Mouse (Mus musculus): ENCODE data around the gene Cdk19. TPM values are rescaled to one million over a fixed set of nuclear protein-coding genes. Genes with fewer than 3 reads are reported as not detected.
"Not testable (repeated sequence)": the region's sequence is repeated elsewhere in the genome, so short reads cannot be mapped to it uniquely, and the experiment has no call there.

The Cdk19 gene
- polyA plus RNA-seq, 1 experiment, result not detected

DNA sequence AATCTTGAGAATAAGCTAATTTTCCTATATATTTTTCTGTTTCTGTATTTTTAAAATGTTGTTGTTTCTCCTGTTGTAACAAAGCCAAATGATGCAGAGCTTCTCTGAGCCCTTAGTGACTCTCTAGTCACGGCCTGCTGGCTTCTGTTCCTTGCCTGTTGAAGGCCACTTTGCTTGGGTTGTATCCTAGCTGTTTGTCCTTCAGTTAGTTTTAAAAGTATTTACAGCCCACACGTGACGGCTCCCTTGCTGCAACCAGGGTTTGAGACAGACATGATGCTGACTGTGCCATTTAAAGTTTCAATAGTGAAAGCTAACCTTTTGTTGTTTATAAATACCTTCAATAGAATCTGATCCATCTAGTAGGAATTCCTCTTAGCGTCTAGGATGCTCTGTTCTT is 83.3 kb downstream of the Cdk19 start:
- WGBS, result 33% methylated on average over 4 of the region's 4 CpGs
- Histone ChIP-seq H3K4me3 (ENCODE audit: insufficient read depth, low read depth, low read length) (no peak overlapping the region), H3K4me1 (ENCODE audit: control insufficient read depth, insufficient read depth, low read length) (peaks cover 13% of the 10 kb centered on the region), H3K27ac (ENCODE audit: insufficient read depth, low read depth, low read length) (peak overlapping the region; percentile 24)
- TF ChIP-seq CTCF (IDR thresholded peaks at IDR 0.05; ENCODE audit: insufficient read depth, low read depth, low read length) (no peak), POLR2A (IDR thresholded peaks at IDR 0.05; ENCODE audit: insufficient read depth, low read depth, low read length) (no peak)

DNA sequence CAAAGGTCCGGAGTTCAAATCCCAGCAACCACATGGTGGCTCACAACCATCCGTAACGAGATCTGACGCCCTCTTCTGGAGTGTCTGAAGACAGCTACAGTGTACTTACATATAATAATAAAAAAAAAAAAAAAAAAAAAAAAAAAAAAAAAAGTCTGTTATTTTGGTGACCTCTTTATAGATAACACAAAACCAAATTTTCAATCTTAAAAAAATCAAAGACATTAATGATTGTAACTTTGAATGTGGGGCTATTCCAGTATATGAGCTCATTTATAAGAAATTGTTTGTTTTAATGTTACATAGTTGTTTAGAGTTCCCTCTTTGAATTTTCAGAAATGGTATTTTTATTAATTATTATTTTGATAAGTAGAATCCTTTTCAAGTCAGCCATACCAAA is 85.1 kb downstream of the Cdk19 start:
- H3K4me1 ChIP-seq (ENCODE audit: control insufficient read depth, insufficient read depth, low read length), result peaks cover 13% of the 10 kb centered on the region
- not testable (repeated sequence) for H3K27ac ChIP-seq (ENCODE audit: insufficient read depth, low read depth, low read length); H3K4me3 ChIP-seq (ENCODE audit: insufficient read depth, low read depth, low read length)
- 89% methylated on average over 4 of the region's 4 CpGs for WGBS

DNA sequence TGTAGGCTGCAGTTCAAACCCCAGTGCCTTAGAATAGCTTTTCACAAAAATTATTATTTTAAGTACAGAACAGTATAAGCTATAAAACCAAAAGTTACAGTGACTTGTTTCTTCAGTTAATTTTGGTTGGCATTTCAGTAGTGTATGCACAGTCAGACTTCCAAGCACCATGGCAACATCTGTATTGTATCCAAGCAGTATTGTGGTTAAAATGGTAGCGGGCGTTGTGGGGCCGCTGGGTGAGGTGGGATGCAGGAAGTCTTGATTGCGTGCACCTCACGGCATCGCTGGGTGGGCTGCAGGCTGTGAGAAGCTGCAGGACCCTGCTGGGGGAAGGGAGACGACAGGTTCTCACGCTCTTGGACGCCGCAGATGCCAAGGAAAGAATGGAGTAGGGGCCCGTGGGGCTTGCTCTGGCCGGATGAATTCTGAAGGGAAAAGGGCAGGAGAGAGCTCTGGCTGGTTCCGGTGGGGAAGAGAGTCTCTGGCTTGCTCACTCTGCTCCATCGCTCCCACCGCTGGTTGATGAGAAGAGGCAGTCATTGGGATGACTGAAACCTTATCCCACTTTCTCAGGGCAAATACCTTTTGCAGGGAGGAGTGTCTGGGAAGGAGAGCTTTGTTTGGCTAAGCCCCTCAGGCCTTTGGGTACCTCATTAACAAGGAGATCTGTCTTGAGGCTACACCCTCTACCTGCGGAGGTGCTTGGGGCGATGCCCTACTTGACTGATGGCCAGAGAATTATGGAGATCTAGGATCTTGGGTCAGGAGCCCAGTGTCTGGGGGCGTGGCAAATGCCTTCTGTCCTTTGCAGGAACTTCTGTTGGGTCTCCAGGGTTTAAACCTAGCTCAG is 86.1 kb downstream of the Cdk19 start:
- H3K4me1 ChIP-seq (ENCODE audit: control insufficient read depth, insufficient read depth, low read length), result peaks cover 13% of the 10 kb centered on the region
- 34% methylated on average over 18 of the region's 18 CpGs for WGBS
- H3K27ac ChIP-seq (ENCODE audit: insufficient read depth, low read depth, low read length), result no peak overlapping the region
- H3K4me3 ChIP-seq (ENCODE audit: insufficient read depth, low read depth, low read length), result peak overlapping the region; percentile 21
- TF ChIP-seq CTCF (IDR thresholded peaks at IDR 0.05; ENCODE audit: insufficient read depth, low read depth, low read length), result no peak
- no peak for TF ChIP-seq POLR2A (IDR thresholded peaks at IDR 0.05; ENCODE audit: insufficient read depth, low read depth, low read length)

DNA sequence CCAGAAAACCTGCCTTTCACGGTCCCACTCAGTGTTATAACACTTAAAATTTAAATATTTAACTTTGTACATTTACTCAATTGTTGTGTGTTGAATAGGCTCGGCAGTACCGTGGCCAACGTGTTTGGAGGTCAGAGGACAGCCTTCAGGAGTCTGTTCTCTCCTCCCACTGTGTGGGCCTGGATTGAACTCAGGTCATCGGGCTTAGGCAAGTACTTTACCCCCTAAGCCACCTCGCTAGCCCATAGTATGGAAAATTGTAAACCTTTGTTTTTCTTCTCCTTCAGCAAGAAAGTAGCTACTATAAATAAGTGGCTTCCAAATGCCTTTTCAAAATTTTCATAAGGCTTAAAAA is 86.7 kb downstream of the Cdk19 start:
- TF ChIP-seq POLR2A (IDR thresholded peaks at IDR 0.05; ENCODE audit: insufficient read depth, low read depth, low read length), result no peak
- no peak for TF ChIP-seq CTCF (IDR thresholded peaks at IDR 0.05; ENCODE audit: insufficient read depth, low read depth, low read length)
- WGBS, result 74% methylated on average over 6 of the region's 6 CpGs
- peaks cover 9% of the 10 kb centered on the region for H3K4me1 ChIP-seq (ENCODE audit: control insufficient read depth, insufficient read depth, low read length)
- no peak overlapping the region for H3K27ac ChIP-seq (ENCODE audit: insufficient read depth, low read depth, low read length)
- H3K4me3 ChIP-seq (ENCODE audit: insufficient read depth, low read depth, low read length), result no peak overlapping the region

DNA sequence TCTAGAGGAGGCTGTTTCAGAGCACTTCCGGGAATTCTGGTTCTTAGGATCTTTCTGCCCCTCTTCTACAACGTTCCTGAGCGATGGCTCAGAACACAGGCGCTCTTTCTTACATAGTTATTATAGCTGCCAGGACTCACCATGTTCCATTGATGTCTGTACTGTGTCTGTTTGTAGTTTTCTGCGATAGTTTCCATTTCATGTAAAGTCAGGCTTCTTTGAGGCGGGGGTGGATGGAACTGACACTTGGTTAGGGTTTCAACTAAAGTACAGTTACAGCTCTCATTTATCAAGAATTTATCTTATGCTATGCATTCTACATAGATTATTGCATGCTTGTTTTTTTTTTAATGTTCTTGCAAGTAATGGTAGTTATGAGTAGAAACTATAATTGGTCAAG is 89.3 kb downstream of the Cdk19 start:
- no peak overlapping the region for H3K27ac ChIP-seq (ENCODE audit: insufficient read depth, low read depth, low read length)

DNA sequence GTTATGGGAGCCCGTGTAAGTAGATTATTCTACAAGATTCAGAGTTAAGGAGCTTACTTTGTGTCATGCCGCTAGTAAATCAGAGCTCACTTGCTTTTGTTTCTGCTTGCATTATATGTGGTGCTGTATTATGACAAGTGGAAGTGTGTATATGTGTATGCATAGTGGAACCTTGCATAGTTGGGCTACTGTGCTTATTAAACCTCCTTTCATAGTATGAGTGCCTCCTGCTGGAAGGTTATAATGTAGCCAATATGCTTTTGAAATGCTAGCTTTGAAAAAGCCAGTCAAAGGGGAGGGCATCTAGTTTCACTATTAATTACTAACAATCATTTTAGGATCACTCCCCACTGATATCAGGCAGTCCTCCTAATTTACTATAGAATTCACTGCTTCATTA is 89.7 kb downstream of the Cdk19 start:
- Histone ChIP-seq H3K4me3 (ENCODE audit: insufficient read depth, low read depth, low read length) (no peak overlapping the region), H3K27ac (ENCODE audit: insufficient read depth, low read depth, low read length) (no peak overlapping the region), H3K4me1 (ENCODE audit: control insufficient read depth, insufficient read depth, low read length) (peaks cover 7% of the 10 kb centered on the region)
- no peak for TF ChIP-seq CTCF (IDR thresholded peaks at IDR 0.05; ENCODE audit: insufficient read depth, low read depth, low read length)
- no peak for TF ChIP-seq POLR2A (IDR thresholded peaks at IDR 0.05; ENCODE audit: insufficient read depth, low read depth, low read length)
- WGBS, result 47% methylated on average over 2 of the region's 2 CpGs

More for the DNA sequence above, 89.3 kb downstream of the Cdk19 start:
- WGBS, result 40% methylated on average over 6 of the region's 6 CpGs
- no peak overlapping the region for H3K4me3 ChIP-seq (ENCODE audit: insufficient read depth, low read depth, low read length)
- peaks cover 7% of the 10 kb centered on the region for H3K4me1 ChIP-seq (ENCODE audit: control insufficient read depth, insufficient read depth, low read length)
- TF ChIP-seq CTCF (IDR thresholded peaks at IDR 0.05; ENCODE audit: insufficient read depth, low read depth, low read length) (no peak), POLR2A (IDR thresholded peaks at IDR 0.05; ENCODE audit: insufficient read depth, low read depth, low read length) (no peak)

DNA sequence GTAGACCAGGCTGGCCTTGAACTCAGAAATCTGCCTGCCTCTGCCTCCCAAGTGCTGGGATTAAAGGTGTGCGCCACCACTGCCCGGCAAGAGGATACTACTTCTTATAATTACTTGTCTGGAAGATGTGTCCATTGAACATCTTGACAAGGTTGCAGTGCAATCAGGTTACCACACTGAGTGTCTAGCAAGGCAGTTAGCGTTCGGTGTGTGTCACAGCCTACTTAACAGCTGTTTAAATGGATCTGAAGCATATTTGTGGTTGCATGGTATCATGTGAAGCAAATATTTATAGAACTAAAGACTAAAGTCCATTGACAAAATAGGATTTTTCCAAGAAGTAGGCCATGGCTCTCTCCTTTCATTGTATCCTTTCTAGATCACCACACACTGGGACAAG is 90.8 kb downstream of the Cdk19 start:
- WGBS, result 93% methylated on average over 4 of the region's 4 CpGs

DNA sequence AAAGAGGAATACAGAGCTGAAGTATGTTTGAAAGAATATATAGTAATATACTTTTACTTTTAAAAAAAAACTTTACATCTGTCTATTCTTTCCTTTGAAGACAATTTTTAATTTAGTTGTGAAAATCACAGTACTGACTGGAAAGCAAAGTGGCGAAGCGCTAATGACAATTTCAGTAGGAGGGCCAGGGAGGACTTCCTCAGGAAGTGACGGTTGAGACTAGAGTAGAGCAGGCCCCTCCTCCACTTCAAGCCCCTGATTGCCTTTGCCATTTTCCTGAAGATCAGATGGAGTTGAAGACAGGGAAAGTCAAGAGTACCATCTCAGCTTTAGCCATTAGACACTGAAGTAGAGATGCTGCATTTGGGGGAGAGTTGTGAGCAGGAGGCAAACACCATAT is 92.6 kb downstream of the Cdk19 start:
- TF ChIP-seq POLR2A (IDR thresholded peaks at IDR 0.05; ENCODE audit: insufficient read depth, low read depth, low read length) (no peak), CTCF (IDR thresholded peaks at IDR 0.05; ENCODE audit: insufficient read depth, low read depth, low read length) (no peak)
- Histone ChIP-seq H3K4me3 (ENCODE audit: insufficient read depth, low read depth, low read length) (no peak overlapping the region), H3K27ac (ENCODE audit: insufficient read depth, low read depth, low read length) (no peak overlapping the region), H3K4me1 (ENCODE audit: control insufficient read depth, insufficient read depth, low read length) (no peaks in the 10 kb centered on the region; the same call in 1 of the 2 replicates)
- 89% methylated on average over 3 of the region's 3 CpGs for WGBS

More for the DNA sequence above, 90.8 kb downstream of the Cdk19 start:
- TF ChIP-seq POLR2A (IDR thresholded peaks at IDR 0.05; ENCODE audit: insufficient read depth, low read depth, low read length), result no peak
- Histone ChIP-seq H3K4me3 (ENCODE audit: insufficient read depth, low read depth, low read length) (no peak overlapping the region), H3K4me1 (ENCODE audit: control insufficient read depth, insufficient read depth, low read length) (peaks cover 7% of the 10 kb centered on the region), H3K27ac (ENCODE audit: insufficient read depth, low read depth, low read length) (no peak overlapping the region)

DNA sequence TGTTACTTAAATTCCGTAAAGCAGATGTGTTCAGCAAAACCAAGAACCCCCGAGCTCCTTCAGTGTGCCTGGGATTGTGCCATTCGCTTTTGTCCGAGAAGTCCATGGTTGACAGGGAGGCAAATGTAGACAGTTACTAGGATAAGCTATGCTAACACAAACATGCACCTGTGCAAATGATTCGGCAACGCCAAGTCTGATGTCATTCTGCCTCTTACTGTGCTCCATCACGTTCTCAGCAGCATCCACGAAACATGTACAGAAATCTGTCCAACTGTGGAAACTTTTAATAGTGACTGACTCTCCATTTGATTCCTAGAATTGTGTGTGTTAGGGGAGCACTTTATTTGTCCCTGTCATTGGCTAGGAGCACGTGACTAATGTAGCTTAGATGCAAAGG is 93.0 kb downstream of the Cdk19 start:
- no peak for TF ChIP-seq POLR2A (IDR thresholded peaks at IDR 0.05; ENCODE audit: insufficient read depth, low read depth, low read length)
- TF ChIP-seq CTCF (IDR thresholded peaks at IDR 0.05; ENCODE audit: insufficient read depth, low read depth, low read length), result no peak
- Histone ChIP-seq H3K27ac (ENCODE audit: insufficient read depth, low read depth, low read length) (no peak overlapping the region), H3K4me1 (ENCODE audit: control insufficient read depth, insufficient read depth, low read length) (no peaks in the 10 kb centered on the region; the same call in 1 of the 2 replicates), H3K4me3 (ENCODE audit: insufficient read depth, low read depth, low read length) (no peak overlapping the region)
- WGBS, result 92% methylated on average over 9 of the region's 9 CpGs
